Mouse (Mus musculus) liver, embryonic 18 days (tissue): Measurements from ENCODE around the gene Smarcd2. TPM values are rescaled to one million over a fixed set of nuclear protein-coding genes. Genes with fewer than 3 reads are reported as not detected.

Experiments used
- polyA plus RNA-seq: library from polyadenylated mRNA; depleted of rRNA; stranded (reverse); fragments of >200 nt; gene quantifications from 2 replicates; pipeline ENCODE4 v1.2.3, GENCODE M21; 2012; rRNA removed

Gene Smarcd2
- polyA plus RNA-seq = 35.1 and 37.9 TPM in 2 replicates

DNA sequence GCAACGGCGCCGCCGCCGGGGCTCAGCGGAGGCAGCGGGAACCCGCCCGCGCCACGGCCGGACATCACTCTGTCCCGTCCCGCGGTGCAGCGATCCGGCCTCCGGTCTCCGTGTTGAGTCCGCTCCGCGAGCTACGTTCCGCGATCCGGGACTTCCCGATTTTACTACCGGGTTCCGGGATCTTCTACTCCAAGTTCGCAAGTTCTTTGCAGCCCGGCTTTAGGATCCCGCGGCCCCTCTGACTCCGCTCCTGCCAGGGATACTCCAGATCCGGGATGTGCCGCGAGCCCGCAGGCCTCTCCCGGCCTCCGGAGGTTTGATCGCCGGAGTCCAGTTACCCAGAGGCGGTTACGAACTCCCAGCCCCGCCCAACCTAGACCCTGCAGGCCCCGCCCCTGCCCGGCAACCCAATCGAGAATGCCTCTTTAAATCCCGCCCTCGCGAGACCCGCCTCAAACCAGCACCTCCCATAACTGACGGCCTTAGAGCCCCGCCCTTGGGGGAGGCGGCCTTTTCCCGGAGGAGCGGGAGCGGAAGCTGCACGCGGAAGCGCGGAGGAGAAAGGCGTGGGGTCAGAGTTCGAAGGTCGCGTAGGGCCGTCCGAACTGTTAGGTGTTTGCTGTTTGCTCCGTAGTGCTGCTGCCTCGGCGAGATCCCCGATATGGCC, at the start of gene Smarcd2:
Gene Smarcd2 (minus strand): TSS at position 329 of the 667 bp plus-strand sequence.

DNA sequence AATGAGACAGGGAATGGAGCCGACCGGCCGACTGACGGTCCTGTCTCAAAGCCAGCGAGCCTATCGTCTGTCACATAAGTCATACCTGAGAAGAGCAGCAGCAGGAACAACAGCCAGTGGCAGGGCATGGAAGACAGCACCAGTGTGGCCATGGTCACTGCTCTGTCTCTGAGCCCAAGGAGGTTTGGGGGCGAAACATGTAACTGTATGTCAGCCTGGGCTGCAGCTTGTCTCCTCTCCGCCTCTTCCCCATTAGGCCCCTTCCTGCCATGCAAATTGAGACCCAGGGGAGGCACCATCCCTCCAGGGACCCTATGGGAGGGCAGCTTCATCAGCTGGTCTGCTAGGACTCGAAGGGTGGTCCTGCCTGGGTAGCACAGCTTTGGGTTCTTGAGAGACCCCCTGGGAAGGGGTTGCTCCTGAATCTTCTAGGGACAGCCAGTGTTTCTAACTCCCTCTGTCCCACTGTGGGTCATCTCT, 41.6 kb upstream of the Smarcd2 start, which contains the start of gene Cd79b:
Gene Cd79b (minus strand): TSS at position 430 of the 480 bp plus-strand sequence.

DNA sequence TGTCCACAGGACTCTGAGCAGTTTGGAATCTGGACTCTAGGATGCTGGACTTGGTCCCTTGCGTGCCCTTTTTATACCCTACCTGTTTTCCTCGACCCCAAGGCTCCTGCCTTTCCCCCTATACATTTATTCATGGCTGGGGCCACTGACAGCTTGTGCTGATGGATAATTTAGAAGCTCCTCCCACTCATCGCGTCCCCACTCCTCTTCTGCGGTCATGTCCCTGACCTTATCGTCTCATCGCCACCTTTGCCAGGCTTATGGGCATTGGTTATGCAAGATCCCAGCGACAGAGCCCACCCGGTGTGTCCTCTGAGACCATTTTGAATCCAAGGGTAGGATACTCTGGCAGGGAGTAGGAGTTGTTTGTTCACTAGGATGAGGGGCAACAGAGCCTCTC, 29.0 kb upstream of the Smarcd2 start, which contains the start of gene Gh:
Gene Gh (minus strand): TSS at position 101 of the 400 bp plus-strand sequence.

DNA sequence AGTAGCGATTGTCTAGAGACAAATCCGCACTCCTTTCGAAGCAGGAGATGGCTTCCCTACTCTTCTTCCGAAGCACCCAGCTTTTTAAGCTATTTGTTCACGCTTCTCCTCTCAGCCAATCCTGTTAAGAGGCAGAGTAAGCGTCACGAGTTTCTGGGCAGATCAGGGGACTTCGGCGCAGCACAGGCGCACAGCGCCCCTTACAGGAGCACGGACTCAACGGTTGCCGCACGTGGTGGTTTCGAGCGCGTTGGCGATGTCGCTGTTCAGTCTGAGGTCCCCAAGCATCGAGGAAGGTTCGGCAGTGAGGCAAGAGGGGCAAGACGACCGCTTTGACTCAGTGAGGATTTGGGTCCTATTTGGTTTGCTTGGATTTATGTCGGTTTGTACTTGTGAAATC, 3.7 kb upstream of the Smarcd2 start, which contains the start of gene Tcam1:
Gene Tcam1 (plus strand): TSS at position 219 of the 400 bp plus-strand sequence.

DNA sequence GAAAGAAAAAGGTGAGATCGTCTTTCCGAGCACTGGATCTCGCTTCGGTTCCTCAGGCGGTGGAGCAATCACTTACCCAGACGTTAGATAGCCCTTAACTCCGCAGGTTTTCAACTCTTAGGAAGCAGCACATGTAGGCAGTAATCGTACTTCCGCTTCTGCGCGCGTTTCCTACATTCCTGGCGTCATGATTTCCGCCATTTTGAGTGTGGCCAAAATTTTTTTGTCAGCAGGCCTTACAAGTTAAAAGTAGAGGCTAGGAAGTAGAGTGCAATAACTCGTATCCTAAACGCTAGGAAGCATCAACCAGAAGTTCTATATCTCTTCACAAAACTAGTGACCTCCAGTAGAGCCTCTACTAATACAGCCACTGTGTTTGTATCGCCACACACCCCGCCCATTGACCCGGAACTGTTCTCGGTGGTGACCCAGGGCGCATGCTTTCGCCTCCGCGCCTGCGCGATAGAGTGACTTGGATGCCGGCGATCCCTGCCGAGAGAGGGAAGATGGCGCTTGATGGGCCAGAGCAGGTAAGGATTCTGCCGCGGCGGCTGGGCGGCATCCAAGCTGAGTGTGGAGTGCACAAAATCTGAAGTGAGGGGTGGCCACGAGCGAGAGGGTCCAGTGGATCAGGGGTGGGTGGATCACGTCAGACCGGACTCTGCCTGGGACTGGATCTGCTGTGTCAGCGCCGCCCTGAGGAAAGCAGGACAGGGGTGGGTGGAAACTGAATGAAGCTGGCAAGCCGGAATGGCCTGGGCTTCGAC, 16.9 kb downstream of the Smarcd2 start, which contains the start of the genes Ftsj3 and Psmc5:
Gene Ftsj3 (minus strand): TSS at position 395 of the 767 bp plus-strand sequence.
Gene Psmc5 (plus strand): TSS at position 470 of the 767 bp plus-strand sequence.

DNA sequence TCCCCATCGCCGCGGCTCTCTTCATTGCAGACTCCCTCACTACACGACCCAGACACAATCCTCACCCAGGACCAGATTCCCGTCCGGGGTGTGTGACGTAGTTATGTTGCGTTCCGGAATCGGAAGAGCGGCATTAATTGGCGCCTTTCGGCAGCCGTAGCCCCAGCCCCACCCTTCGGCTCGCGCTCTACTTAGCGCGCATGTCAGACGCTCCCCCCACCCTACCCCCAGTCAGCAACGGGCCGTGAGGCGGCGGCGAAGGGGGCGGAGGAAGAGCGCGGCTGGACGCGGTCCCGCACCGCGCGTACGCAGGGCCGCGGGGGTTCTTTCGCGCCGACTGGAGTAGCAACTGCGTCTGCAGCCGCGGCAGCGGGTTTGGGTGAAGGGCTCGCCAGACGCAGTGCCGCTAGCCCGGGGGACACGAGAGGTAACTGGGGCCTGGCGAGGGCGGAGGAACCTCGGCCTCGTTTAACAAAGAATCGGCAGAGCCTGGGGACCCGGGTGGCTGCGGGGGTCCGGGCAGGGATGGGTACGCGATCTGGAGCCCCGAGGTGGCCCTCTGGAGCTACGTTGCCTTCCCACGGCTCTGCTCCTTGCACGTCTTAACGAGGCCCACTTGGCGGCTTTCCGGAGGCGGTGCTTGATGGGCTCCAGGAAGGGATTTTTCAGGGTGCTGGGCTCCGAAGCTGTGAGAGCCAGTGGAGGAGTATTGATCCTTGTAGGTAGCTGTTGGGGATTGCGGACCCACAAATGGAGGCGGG, 55.9 kb downstream of the Smarcd2 start, which contains the start of gene Ddx42:
Gene Ddx42 (plus strand): TSS at position 197 of the 761 bp plus-strand sequence.

DNA sequence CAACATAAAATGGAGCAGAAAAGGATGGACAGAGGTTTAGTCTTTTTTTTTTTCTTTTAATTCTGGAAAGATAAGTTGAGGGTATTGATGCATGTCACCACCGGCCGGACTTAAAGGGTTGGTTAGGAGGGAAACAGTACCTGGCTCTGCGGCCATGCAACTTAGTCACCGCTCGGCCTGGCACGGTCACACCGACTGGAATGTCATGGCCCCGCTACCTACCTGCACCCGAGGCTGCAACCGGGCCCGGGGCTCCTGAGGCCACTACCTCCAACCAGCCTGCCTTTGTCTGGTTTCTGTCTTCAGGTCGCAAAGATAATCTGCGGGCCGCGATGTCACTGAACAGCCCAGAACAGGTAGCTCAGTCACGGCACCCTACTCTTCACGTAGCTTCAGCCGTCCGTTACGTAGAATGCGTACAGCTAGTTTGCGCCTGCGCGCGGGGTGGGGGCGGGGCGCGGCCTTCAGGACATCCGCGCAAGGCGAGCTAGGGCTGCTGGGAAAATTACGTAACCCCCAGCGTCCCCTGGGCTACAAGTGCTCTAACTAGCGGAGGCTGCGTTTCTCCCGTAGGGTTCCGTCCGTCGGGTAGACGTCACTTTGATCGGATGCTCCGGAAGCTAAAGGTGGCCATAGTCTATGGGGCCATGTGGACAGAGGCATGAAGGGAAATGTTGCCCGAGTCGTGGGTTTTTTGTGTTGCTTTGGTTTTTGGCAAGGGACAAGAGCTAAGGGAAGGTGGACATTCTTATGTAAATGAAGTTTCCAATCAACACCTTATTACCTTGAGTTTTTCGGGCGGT, 56.6 kb downstream of the Smarcd2 start, which contains the start of gene Ccdc47:
Gene Ccdc47 (minus strand): TSS at position 418 of the 803 bp plus-strand sequence.

Other genes with a start within 250 kb of the Smarcd2 start
- 12.6 and 16.4 TPM in 2 replicates for gene Dcaf7, start 236.1 kb downstream of the Smarcd2 start, polyA plus RNA-seq
- 8.7 and 9.4 TPM in 2 replicates for gene Taco1, start 206.9 kb downstream of the Smarcd2 start, polyA plus RNA-seq
- 9.5 and 10.2 TPM in 2 replicates for gene Map3k3, start 188.4 kb downstream of the Smarcd2 start, polyA plus RNA-seq
- gene Gm10840, start 112.1 kb downstream of the Smarcd2 start, polyA plus RNA-seq = not detected in 2 replicates
- 39.4 and 40.4 TPM in 2 replicates for gene Limd2, start 112.1 kb downstream of the Smarcd2 start, polyA plus RNA-seq
- 6.9 and 7.0 TPM in 2 replicates for gene Strada, start 70.8 kb downstream of the Smarcd2 start, polyA plus RNA-seq
- 24.5 and 27.0 TPM in 2 replicates for gene Ccdc47, start 56.6 kb downstream of the Smarcd2 start, polyA plus RNA-seq
- gene Ddx42, start 56.0 kb downstream of the Smarcd2 start, polyA plus RNA-seq = 11.9 and 13.5 TPM in 2 replicates
- 15.5 and 16.4 TPM in 2 replicates for gene Ftsj3, start 16.9 kb downstream of the Smarcd2 start, polyA plus RNA-seq
- 60.5 and 63.5 TPM in 2 replicates for gene Psmc5, start 16.8 kb downstream of the Smarcd2 start, polyA plus RNA-seq
- gene Tcam1, start 3.7 kb upstream of the Smarcd2 start, polyA plus RNA-seq = 0.11 and 0.13 TPM in 2 replicates
- gene Gh, start 28.9 kb upstream of the Smarcd2 start, polyA plus RNA-seq = 0.07 and 0.08 TPM in 2 replicates
- gene Cd79b, start 41.8 kb upstream of the Smarcd2 start, polyA plus RNA-seq = 14.8 and 21.6 TPM in 2 replicates
- gene Scn4a, start 80.3 kb upstream of the Smarcd2 start, polyA plus RNA-seq = 0.06 TPM in 2 replicates
- not detected in 2 replicates for gene Prr29, start 92.5 kb upstream of the Smarcd2 start, polyA plus RNA-seq
- gene Icam2, start 115.1 kb upstream of the Smarcd2 start, polyA plus RNA-seq = 17.5 and 19.2 TPM in 2 replicates
- 5.6 and 7.8 TPM in 2 replicates for gene Ern1, start 214.9 kb upstream of the Smarcd2 start, polyA plus RNA-seq